Mouse (Mus musculus) T-helper 17 cell (primary cell): Measurements from ENCODE around the gene Slc6a20b.

Source experiments
- in situ Hi-C, 2 experiments: fragments of 300-600 bp; cut with MboI, MseI; formaldehyde crosslinking; loops; 1 replicate in 1 of 2; 2 replicates in 1 of 2; pipeline ENCODE4 v1.15.1; 2025; ENCODE audit warnings: high pct_unique_total_duplicates in 2 of 2

Slc6a20b gene

DNA sequence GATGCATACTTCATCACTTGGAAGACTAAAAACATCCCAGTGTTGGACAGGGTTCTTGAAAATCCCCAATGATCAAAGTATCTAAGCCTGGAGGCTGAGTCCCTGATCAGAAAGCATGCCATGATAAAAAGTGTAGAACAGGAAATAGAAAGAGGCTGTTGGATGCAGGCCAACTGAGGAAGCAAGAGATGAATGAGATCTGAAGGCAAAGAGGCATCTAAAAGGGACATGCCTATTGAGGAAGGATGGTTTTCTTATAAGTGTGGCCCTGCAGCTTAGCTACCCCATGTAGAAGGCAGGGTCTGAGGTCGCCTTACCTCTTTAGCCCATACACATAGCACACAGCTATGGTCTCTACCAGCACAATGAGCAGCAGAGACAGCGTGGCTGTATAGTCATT lies 35.5 kb downstream of the Slc6a20b start:
- in situ Hi-C loops = loop anchor here (5.0 kb wide), 2 partner anchors 40 to 660 kb away; no protein-coding TSS in a partner anchor

DNA sequence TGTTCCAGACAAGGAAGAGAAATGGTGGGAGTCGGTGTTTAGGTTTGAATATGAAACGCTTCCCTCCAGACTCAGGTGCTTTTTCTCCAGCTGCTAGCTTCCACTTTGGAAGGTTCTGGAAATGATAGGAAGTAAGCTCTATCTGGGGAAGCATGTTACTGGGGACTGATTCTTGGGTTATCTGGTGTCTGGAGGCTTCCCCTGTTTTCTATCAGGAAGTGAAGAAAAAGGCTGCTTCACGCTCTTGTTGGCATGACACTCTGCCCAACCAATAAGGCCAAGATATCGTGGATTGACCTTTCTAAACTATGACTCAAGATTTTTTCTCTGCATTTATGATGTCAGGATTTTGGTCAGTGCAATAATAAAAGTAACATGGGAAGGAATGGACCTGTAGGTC lies 37.2 kb downstream of the Slc6a20b start:
- in situ Hi-C loops = loop anchor here (5.0 kb wide), 2 partner anchors 42 to 662 kb away; no protein-coding TSS in a partner anchor

DNA sequence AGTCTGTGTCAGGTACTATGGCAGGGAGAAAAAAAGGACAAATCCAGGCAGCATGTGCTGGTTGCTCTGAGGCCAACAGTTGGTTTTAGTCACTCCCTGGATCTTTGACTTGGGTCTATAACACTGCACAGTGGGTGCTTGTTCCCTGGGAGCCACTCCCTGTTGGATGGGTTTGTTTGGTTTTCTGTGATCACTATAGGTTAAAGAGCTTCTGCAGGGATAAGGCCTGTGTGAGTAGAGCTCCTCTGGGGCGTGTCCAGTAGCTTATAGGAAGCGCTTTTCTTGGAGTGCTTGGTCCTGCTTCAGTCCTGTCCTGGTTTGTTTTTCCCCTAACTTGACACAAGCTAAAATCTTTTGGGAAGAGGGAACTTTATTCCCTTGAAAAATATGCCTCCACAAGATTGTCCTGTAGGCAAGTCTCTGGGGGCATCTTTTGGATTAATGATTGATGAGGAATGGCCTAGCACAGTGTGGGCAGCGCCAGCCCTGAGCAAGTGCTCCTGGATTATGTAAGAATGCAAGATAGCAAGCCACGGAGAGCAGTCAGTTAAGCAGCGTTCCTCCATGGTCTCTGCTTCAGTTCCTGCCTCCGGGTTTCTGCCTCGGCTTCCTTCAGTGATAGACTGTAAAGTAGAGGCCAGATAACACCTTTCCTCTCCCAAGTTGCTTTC lies 43.0 kb downstream of the Slc6a20b start:
- in situ Hi-C loops = no loop called here

DNA sequence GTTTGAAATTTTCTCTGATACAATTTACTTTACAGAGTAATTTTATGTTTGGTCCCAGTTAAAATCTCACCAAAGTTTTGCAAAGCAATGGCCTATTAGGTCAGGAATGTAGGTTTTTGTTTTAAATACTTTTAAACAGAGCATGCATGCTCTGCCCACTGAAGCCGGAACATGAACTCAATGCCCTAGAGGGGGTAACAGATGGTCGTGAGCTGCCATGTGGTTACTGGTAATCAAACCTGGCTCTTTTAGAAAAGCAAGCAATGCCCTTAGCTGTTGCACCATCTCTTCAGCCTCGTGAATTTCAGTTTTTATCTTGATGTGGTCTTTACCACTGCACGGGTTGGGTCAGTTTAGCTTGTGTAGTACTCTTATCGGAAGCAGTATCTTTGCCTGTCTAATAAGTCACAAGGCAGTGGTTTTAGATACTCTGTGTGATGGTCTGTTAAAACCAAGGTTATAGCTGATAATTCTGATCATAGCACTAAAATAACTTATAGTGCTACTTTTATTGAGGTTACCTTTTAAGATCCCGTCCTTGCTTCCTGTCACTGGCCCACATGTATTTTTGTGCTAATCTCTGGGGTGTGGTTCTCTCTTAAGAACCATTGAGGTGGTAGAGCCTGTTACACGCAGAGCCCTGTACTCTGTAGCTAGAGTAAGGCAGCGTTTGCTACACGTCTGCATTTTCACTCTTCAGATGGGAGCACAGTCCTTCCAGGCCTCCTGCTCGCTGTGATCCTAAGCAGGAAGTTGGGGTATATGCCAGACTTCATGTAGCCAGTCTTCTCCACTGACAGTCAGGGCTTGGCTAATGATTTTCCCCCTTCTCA lies 54.8 kb downstream of the Slc6a20b start:
- in situ Hi-C loops = no loop called here

DNA sequence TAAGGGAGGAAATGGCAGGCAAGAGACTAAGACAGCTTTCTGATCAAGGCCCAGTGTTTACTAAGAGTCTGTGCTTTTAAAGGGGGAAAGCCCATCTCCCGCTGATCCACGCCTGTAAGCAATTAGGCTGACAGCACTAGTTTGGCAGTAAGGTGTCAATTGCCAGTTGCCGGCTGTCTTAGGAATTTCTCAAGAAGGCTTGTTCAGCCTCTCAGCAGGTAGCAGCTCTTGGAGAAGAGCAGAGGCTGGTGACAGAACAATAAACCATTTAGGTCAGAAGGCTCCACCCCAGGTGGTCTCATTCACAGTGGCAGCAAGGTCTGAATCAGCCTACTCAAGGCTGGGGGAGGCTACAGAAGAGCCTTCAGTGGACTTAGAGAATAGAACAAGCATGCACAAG lies 77.8 kb downstream of the Slc6a20b start:
- in situ Hi-C loops = no loop called here
